Mouse (Mus musculus) limb, embryonic 10.5 days (tissue): ENCODE data around the gene Astl. TPM values are rescaled to one million over a fixed set of nuclear protein-coding genes. Genes with fewer than 3 reads are reported as not detected.

Source experiments
- DNase-seq: peaks from one replicate; pipeline ENCODE4 v3.0.0-alpha.2; 2017; ENCODE audit warnings: low spot score
- H3K27ac ChIP-seq: fragments of 300-500 bp; sonication (generic); 2 replicates; pipeline ENCODE4 v1.5.1; 2016; ENCODE audit warnings: mild to moderate bottlenecking
- H3K27me3 ChIP-seq: fragments of 300-500 bp; sonication (generic); 2 replicates; pipeline ENCODE4 v1.6.1; 2016; ENCODE audit warnings: low read depth, mild to moderate bottlenecking; ENCODE audit not compliant: poor library complexity, severe bottlenecking
- H3K36me3 ChIP-seq: fragments of 300-500 bp; sonication (generic); 2 replicates; pipeline ENCODE4 v1.6.1; 2016; ENCODE audit warnings: mild to moderate bottlenecking, moderate library complexity
- H3K4me1 ChIP-seq: fragments of 300-500 bp; sonication (generic); 2 replicates; pipeline ENCODE4 v1.6.1; 2016
- H3K4me3 ChIP-seq: fragments of 300-500 bp; sonication (generic); 2 replicates; pipeline ENCODE4 v1.5.1; 2016; ENCODE audit warnings: mild to moderate bottlenecking, moderate library complexity
- H3K9me3 ChIP-seq: fragments of 300-500 bp; sonication (generic); replicated peaks from 2 replicates; pipeline ENCODE4 v1.6.1; 2016; ENCODE audit warnings: mild to moderate bottlenecking
- WGBS: fragments of 180-500 bp; shearing (Covaris S2); methylation state at CpG from one replicate; pipeline ENCODE4 v1.1.7; 2016; 5-methylcytosine and 5-hydroxymethylcytosine counted together
- polyA plus RNA-seq: library from polyadenylated mRNA; unstranded; fragments of >200 nt; fragmentation: Nextera tagmentation; extraction: Ambion mirVana; gene quantifications from 2 replicates; pipeline ENCODE4 v1.2.1, GENCODE M21; 2016

Gene Astl
- polyA plus RNA-seq, 1 experiment from 2014 or later: 0.08 TPM

GRCm38 (mm10) chr2:127353881-127354280 is 15.4 kb downstream of the Astl start:
- Histone ChIP-seq H3K27me3 (peaks cover 19% of the 10 kb centered on the region; the same call in 1 of the 2 replicates), H3K27ac (no peak overlapping the region), H3K4me1 (no peaks in the 10 kb centered on the region), H3K36me3 (no peaks in the 10 kb centered on the region), H3K4me3 (no peak overlapping the region), H3K9me3 (no peaks in the 10 kb centered on the region)
- DNase-seq: no peak
- 88% methylated on average over 4 of the region's 4 CpGs for WGBS

- Histone ChIP-seq H3K27ac (0 out of 2 replicates have a peak within 1 kb of the TSS, but pooled peaks have one; percentile 10), H3K27me3 (peaks cover 87% of the 10 kb centered on the region), H3K4me3 (peak within 1 kb of the TSS; percentile 50), H3K36me3 (no peaks in the 10 kb centered on the region), H3K9me3 (no peaks in the 10 kb centered on the region), H3K4me1 (peaks cover 14% of the 10 kb centered on the region)
- peak; percentile 87 for DNase-seq
- WGBS: under 1% methylated on average over 48 of the region's 49 CpGs
These were observed 24.2 kb downstream of the Astl start, which contains the start of gene Adra2b for GRCm38 (mm10) chr2:127362459-127363281. Gene Adra2b, plus strand, starts transcription at chr2:127363208.

- DNase-seq: no peak
- WGBS: 1% methylated on average over 28 of the region's 28 CpGs
- H3K4me1 ChIP-seq: peaks cover 14% of the 10 kb centered on the region
- 0 out of 2 replicates have a peak overlapping the region, but pooled peaks have one; percentile 10 for H3K27ac ChIP-seq
- H3K4me3 ChIP-seq: peak overlapping the region; percentile 50
- H3K36me3 ChIP-seq: no peaks in the 10 kb centered on the region
- peaks cover 91% of the 10 kb centered on the region for H3K27me3 ChIP-seq
- H3K9me3 ChIP-seq: no peaks in the 10 kb centered on the region
These were observed 24.8 kb downstream of the Astl start for GRCm38 (mm10) chr2:127363282-127363652.

GRCm38 (mm10) chr2:127363696-127364095 is 25.3 kb downstream of the Astl start:
- 0 out of 2 replicates have a peak overlapping the region, but pooled peaks have one; percentile 10 for H3K27ac ChIP-seq
- DNase-seq: no peak

GRCm38 (mm10) chr2:127364452-127364851 is 26.0 kb downstream of the Astl start:
- WGBS: 20% methylated on average over 8 of the region's 8 CpGs
- H3K27me3 ChIP-seq: peaks cover 89% of the 10 kb centered on the region
- H3K4me3 ChIP-seq: peak overlapping the region; percentile 14; the same call in 1 of the 2 replicates
- H3K27ac ChIP-seq: no peak overlapping the region
- H3K9me3 ChIP-seq: no peaks in the 10 kb centered on the region
- DNase-seq: no peak
- peaks cover 14% of the 10 kb centered on the region for H3K4me1 ChIP-seq
- H3K36me3 ChIP-seq: no peaks in the 10 kb centered on the region

More at GRCm38 (mm10) chr2:127363696-127364095, 25.3 kb downstream of the Astl start:
- WGBS: 5% methylated on average over 20 of the region's 20 CpGs
- H3K36me3 ChIP-seq: no peaks in the 10 kb centered on the region
- H3K4me3 ChIP-seq: peak overlapping the region; percentile 50
- no peaks in the 10 kb centered on the region for H3K9me3 ChIP-seq
- H3K27me3 ChIP-seq: peaks cover 92% of the 10 kb centered on the region
- peaks cover 14% of the 10 kb centered on the region for H3K4me1 ChIP-seq

- H3K4me1 ChIP-seq: peaks cover 33% of the 10 kb centered on the region
These were observed 28.8 kb downstream of the Astl start for GRCm38 (mm10) chr2:127367126-127367820.

GRCm38 (mm10) chr2:127369703-127370376 is 31.4 kb downstream of the Astl start:
- DNase-seq: no peak
- Histone ChIP-seq H3K9me3 (no peaks in the 10 kb centered on the region), H3K4me1 (peaks cover 19% of the 10 kb centered on the region), H3K36me3 (no peaks in the 10 kb centered on the region), H3K27me3 (peaks cover 38% of the 10 kb centered on the region), H3K27ac (no peak overlapping the region), H3K4me3 (no peak overlapping the region)
- WGBS: 68% methylated on average over 5 of the region's 5 CpGs

More at GRCm38 (mm10) chr2:127367126-127367820, 28.8 kb downstream of the Astl start:
- 56% methylated on average over 10 of the region's 10 CpGs for WGBS
- Histone ChIP-seq H3K4me3 (no peak overlapping the region), H3K27me3 (peaks cover 63% of the 10 kb centered on the region), H3K36me3 (no peaks in the 10 kb centered on the region), H3K27ac (no peak overlapping the region), H3K9me3 (no peaks in the 10 kb centered on the region)
- DNase-seq: no peak

GRCm38 (mm10) chr2:127370561-127371483 is 32.4 kb downstream of the Astl start:
- 38% methylated on average over 9 of the region's 9 CpGs for WGBS
- no peaks in the 10 kb centered on the region for H3K36me3 ChIP-seq
- H3K9me3 ChIP-seq: no peaks in the 10 kb centered on the region
- H3K4me1 ChIP-seq: peaks cover 19% of the 10 kb centered on the region
- H3K4me3 ChIP-seq: no peak overlapping the region
- no peak for DNase-seq
- peak overlapping the region; percentile 36; the same call in 1 of the 2 replicates for H3K27ac ChIP-seq
- H3K27me3 ChIP-seq: peaks cover 28% of the 10 kb centered on the region

- Histone ChIP-seq H3K4me1 (peaks cover 19% of the 10 kb centered on the region), H3K4me3 (no peak overlapping the region), H3K27me3 (peaks cover 21% of the 10 kb centered on the region), H3K9me3 (no peaks in the 10 kb centered on the region), H3K27ac (peak overlapping the region; percentile 36; the same call in 1 of the 2 replicates), H3K36me3 (no peaks in the 10 kb centered on the region)
- 79% methylated on average over 1 of the region's 1 CpGs for WGBS
- DNase-seq: no peak
These were observed 33.0 kb downstream of the Astl start for GRCm38 (mm10) chr2:127371484-127371861.

- WGBS: 90% methylated on average over 2 of the region's 2 CpGs
- Histone ChIP-seq H3K9me3 (no peaks in the 10 kb centered on the region), H3K27ac (no peak overlapping the region), H3K27me3 (peaks cover 15% of the 10 kb centered on the region; the same call in 1 of the 2 replicates), H3K4me3 (no peak overlapping the region), H3K36me3 (no peaks in the 10 kb centered on the region), H3K4me1 (peaks cover 19% of the 10 kb centered on the region)
- no peak for DNase-seq
These were observed 33.6 kb downstream of the Astl start for GRCm38 (mm10) chr2:127372082-127372481.

GRCm38 (mm10) chr2:127374131-127374530 is 35.7 kb downstream of the Astl start:
- no peaks in the 10 kb centered on the region for H3K27me3 ChIP-seq
- H3K9me3 ChIP-seq: no peaks in the 10 kb centered on the region
- H3K4me3 ChIP-seq: no peak overlapping the region
- DNase-seq: no peak
- no peaks in the 10 kb centered on the region for H3K36me3 ChIP-seq
- no peak overlapping the region for H3K27ac ChIP-seq
- 86% methylated on average over 3 of the region's 3 CpGs for WGBS
- peaks cover 31% of the 10 kb centered on the region for H3K4me1 ChIP-seq

GRCm38 (mm10) chr2:127375087-127375486 is 36.6 kb downstream of the Astl start:
- Histone ChIP-seq H3K36me3 (no peaks in the 10 kb centered on the region), H3K27me3 (no peaks in the 10 kb centered on the region), H3K4me1 (peaks cover 27% of the 10 kb centered on the region), H3K9me3 (no peaks in the 10 kb centered on the region), H3K4me3 (no peak overlapping the region), H3K27ac (no peak overlapping the region)
- WGBS: 62% methylated on average over 3 of the region's 3 CpGs
- no peak for DNase-seq
